Mouse (Mus musculus) E14TG2a.4 (cell line): Measurements from ENCODE around the gene Rnf115.

Source experiments
- H3K27me3 ChIP-seq: 2 replicates; pipeline ENCODE4 v1.6.1; 2014; ENCODE audit warnings: low read length, control low read depth; ENCODE audit not compliant: insufficient read depth
- H3K36me3 ChIP-seq: 2 replicates; pipeline ENCODE4 v1.6.1; 2014; ENCODE audit warnings: low read length, control low read depth; ENCODE audit not compliant: insufficient read depth
- H3K4me1 ChIP-seq: replicated peaks from 2 replicates; pipeline ENCODE4 v1.6.1; 2014; ENCODE audit warnings: low read depth, low read length, control low read depth
- H3K4me3 ChIP-seq: replicated peaks from 2 replicates; pipeline ENCODE4 v1.5.1; 2014; ENCODE audit warnings: mild to moderate bottlenecking, low read length
- H3K9me3 ChIP-seq: 2 replicates; pipeline ENCODE4 v1.6.1; 2014; ENCODE audit warnings: low read length, control low read depth
- CTCF ChIP-seq: conservative IDR thresholded peaks from 2 replicates; pipeline ENCODE4 v1.5.1; 2014; ENCODE audit warnings: low read length
- NANOG ChIP-seq: IDR thresholded peaks from 2 replicates; pipeline ENCODE4 v1.6.1; 2014; ENCODE audit warnings: borderline replicate concordance, low read length, mixed read lengths
- POU5F1 ChIP-seq: IDR thresholded peaks from 2 replicates; pipeline ENCODE4 v1.6.1; 2014; ENCODE audit warnings: low read length, borderline replicate concordance

Rnf115 gene

GRCm38 (mm10) chr3:96772949-96773348 is 45.5 kb downstream of the Rnf115 start:
- TF ChIP-seq POU5F1 (no peak), NANOG (no peak), CTCF (no peak)
- Histone ChIP-seq H3K27me3 (no peaks in the 10 kb centered on the region), H3K9me3 (no peaks in the 10 kb centered on the region), H3K36me3 (peaks cover 16% of the 10 kb centered on the region), H3K4me1 (no peaks in the 10 kb centered on the region), H3K4me3 (no peak overlapping the region)

DNA sequence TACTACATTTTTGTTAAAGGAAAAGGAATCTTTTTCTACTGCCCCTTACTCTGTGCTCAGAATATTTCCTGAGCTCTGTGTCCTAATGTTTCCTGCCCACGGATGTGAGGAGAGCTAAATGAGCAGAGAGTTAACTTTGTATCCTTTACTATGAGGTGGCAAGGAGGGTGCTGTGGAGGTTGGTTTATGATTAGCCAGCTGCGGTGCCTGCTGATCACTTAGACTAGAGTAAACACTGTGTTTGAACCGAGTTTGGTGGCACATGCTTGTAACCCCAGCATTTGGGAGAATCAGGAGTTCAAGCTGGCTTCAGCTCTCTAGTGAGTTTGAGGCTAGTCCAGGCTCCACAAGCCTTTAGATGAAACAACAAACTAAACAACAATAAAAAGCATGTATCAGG is 49.7 kb downstream of the Rnf115 start:
- Histone ChIP-seq H3K9me3 (no peaks in the 10 kb centered on the region), H3K36me3 (peaks cover 19% of the 10 kb centered on the region), H3K4me1 (no peaks in the 10 kb centered on the region), H3K27me3 (no peaks in the 10 kb centered on the region), H3K4me3 (no peak overlapping the region)
- TF ChIP-seq POU5F1 = no peak
- TF ChIP-seq CTCF = no peak
- no peak for TF ChIP-seq NANOG

- Histone ChIP-seq H3K4me3 (no peak overlapping the region), H3K4me1 (0 out of 2 replicates have a peak, but pooled peaks cover under 1% of the 10 kb centered on the region), H3K9me3 (no peaks in the 10 kb centered on the region), H3K36me3 (peaks cover 42% of the 10 kb centered on the region), H3K27me3 (no peaks in the 10 kb centered on the region)
- TF ChIP-seq POU5F1 (no peak), NANOG (no peak)
Measured at GRCm38 (mm10) chr3:96782236-96782635, 54.8 kb downstream of the Rnf115 start.

DNA sequence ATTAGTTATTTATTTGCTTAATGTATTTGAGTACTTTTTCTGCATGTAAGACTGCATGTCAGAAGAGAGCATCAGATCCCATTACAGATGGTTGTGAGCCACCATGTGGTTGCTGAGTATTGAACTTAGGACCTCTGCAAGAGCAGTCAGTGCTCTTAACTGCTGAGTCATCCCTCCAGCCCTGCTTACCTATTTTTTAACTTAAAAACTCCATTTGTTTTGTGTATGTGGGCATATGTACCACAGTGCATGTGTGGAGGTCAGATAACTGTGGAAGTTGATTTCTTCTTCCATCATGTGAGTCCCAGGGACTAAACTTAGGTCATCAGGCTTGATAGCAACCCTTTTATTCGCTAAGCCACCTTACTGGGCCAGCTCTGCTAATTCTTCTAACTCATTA is 60.3 kb downstream of the Rnf115 start:
- Histone ChIP-seq H3K27me3 (no peaks in the 10 kb centered on the region), H3K9me3 (no peaks in the 10 kb centered on the region), H3K36me3 (peaks cover 82% of the 10 kb centered on the region), H3K4me1 (peaks cover 12% of the 10 kb centered on the region), H3K4me3 (no peak overlapping the region)
- TF ChIP-seq NANOG = no peak
- no peak for TF ChIP-seq CTCF
- TF ChIP-seq POU5F1 = no peak

GRCm38 (mm10) chr3:96788506-96788905 is 61.0 kb downstream of the Rnf115 start:
- Histone ChIP-seq H3K4me3 (no peak overlapping the region), H3K4me1 (peaks cover 12% of the 10 kb centered on the region), H3K27me3 (no peaks in the 10 kb centered on the region), H3K36me3 (peaks cover 81% of the 10 kb centered on the region), H3K9me3 (no peaks in the 10 kb centered on the region)
- TF ChIP-seq POU5F1 (no peak), CTCF (no peak), NANOG (no peak)

- Histone ChIP-seq H3K36me3 (peaks cover 3% of the 10 kb centered on the region), H3K27me3 (no peaks in the 10 kb centered on the region), H3K4me1 (0 out of 2 replicates have a peak, but pooled peaks cover 3% of the 10 kb centered on the region), H3K4me3 (no peak overlapping the region), H3K9me3 (peaks cover 6% of the 10 kb centered on the region; the same call in 1 of the 2 replicates)
- no peak for TF ChIP-seq POU5F1
- TF ChIP-seq NANOG = no peak
Measured at GRCm38 (mm10) chr3:96800254-96800653, 72.8 kb downstream of the Rnf115 start.

- peaks cover 6% of the 10 kb centered on the region for H3K9me3 ChIP-seq
- H3K27me3 ChIP-seq = no peaks in the 10 kb centered on the region
- H3K4me1 ChIP-seq = peaks cover 11% of the 10 kb centered on the region
- H3K4me3 ChIP-seq = no peak overlapping the region
- 0 out of 2 replicates have a peak, but pooled peaks cover 3% of the 10 kb centered on the region for H3K36me3 ChIP-seq
- TF ChIP-seq NANOG (no peak), CTCF (no peak), POU5F1 (no peak)
Measured at GRCm38 (mm10) chr3:96802214-96802613, 74.8 kb downstream of the Rnf115 start.

GRCm38 (mm10) chr3:96808136-96808535 is 80.7 kb downstream of the Rnf115 start:
- no peak for TF ChIP-seq CTCF
- no peak for TF ChIP-seq POU5F1
- TF ChIP-seq NANOG = no peak
- peaks cover 10% of the 10 kb centered on the region for H3K9me3 ChIP-seq
- H3K27me3 ChIP-seq = no peaks in the 10 kb centered on the region
- H3K4me3 ChIP-seq = no peak overlapping the region
- H3K4me1 ChIP-seq = peaks cover 33% of the 10 kb centered on the region
- 0 out of 2 replicates have a peak, but pooled peaks cover 3% of the 10 kb centered on the region for H3K36me3 ChIP-seq

GRCm38 (mm10) chr3:96808651-96809050 is 81.2 kb downstream of the Rnf115 start:
- Histone ChIP-seq H3K4me3 (peak overlapping the region; percentile 26; the same call in 1 of the 2 replicates), H3K27me3 (no peaks in the 10 kb centered on the region), H3K4me1 (peaks cover 38% of the 10 kb centered on the region), H3K9me3 (peaks cover 10% of the 10 kb centered on the region), H3K36me3 (0 out of 2 replicates have a peak, but pooled peaks cover 3% of the 10 kb centered on the region)
- TF ChIP-seq CTCF (no peak), POU5F1 (no peak), NANOG (no peak)
